In the genomic region with DNA sequence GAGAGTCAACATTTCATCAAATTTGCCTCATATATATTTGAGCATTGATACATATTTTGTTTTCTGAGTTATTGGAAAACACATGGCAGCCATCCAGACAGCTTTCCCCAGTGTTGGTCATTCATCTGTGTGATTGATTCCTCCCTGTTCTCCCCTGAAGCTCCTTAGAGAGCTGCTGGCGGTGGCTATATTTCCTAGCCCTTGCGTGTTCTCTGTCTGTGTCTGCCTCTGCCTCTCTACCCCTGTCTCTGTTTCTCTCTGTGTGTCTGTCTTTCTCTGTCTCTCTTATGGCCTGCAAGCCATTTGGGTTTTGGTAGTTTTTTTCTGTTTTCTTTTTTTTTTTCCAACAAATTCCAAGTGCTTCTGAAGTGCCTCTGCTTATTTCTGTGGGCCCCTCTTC, we compare ENCODE assay signal across 17 mouse cellular contexts.
"Had no signal": no experiment of that assay in that cellular context is flagged by ENCODE, and none has a peak within 500 bp of the region (broad histone marks: within the 10 kb centered on the region; RNA-seq: fewer than 3 reads in every experiment).

No protein-coding gene starts in this region.

- H3K9ac ChIP-seq: neural tube, embryonic 12.5 days; neural tube, embryonic 13.5 days; neural tube, embryonic 15.5 days; stomach, embryonic 15.5 days had no signal

- H3K9me3 ChIP-seq: neural tube, embryonic 12.5 days; neural tube, embryonic 13.5 days; neural tube, embryonic 15.5 days; stomach, embryonic 15.5 days had no signal

- H3K4me1 ChIP-seq: neural tube, embryonic 12.5 days; neural tube, embryonic 13.5 days; neural tube, embryonic 15.5 days; stomach, embryonic 15.5 days had no signal

- H3K4me3 ChIP-seq: neural tube, embryonic 12.5 days; neural tube, embryonic 13.5 days; neural tube, embryonic 15.5 days; stomach, embryonic 15.5 days had no signal

- H3K4me2 ChIP-seq: neural tube, embryonic 12.5 days; neural tube, embryonic 13.5 days; neural tube, embryonic 15.5 days; stomach, embryonic 15.5 days had no signal

- H3K27ac ChIP-seq: neural tube, embryonic 12.5 days; neural tube, embryonic 13.5 days; neural tube, embryonic 15.5 days; stomach, embryonic 15.5 days; stomach, postnatal 0 days had no signal

- H3K27me3 ChIP-seq: neural tube, embryonic 12.5 days; neural tube, embryonic 13.5 days; neural tube, embryonic 15.5 days; stomach, embryonic 15.5 days had no signal

- DNase-seq: retina, postnatal 1 day; right cerebral cortex, adult 18-20 months; right cerebral cortex, postnatal 14 days; right cerebral cortex, postnatal 25 days; right cerebral cortex, postnatal 4 days; spleen, adult 18-20 months; thymus, adult 18-20 months; thymus, adult 2 months; thymus, postnatal 14 days; thymus, postnatal 25 days; thymus, postnatal 36 days; thymus, postnatal 4 days had no signal

- H3K36me3 ChIP-seq: neural tube, embryonic 12.5 days; neural tube, embryonic 13.5 days; neural tube, embryonic 15.5 days; stomach, embryonic 15.5 days had no signal
